Mouse (Mus musculus) cerebral cortex, adult 2 months (tissue): ENCODE measurements around the gene Psg19.

Experiments
- WGBS: fragments of 180-500 bp; shearing (Covaris S2); methylation state at CpG from one replicate; pipeline ENCODE4 v1.1.7; 2018; 5-methylcytosine and 5-hydroxymethylcytosine counted together

Gene Psg19

GRCm38 (mm10) chr7:18798420-18798819 is at the start of gene Psg19:
Gene Psg19, minus strand, starts transcription at chr7:18798520.
- 89% methylated on average over 1 of the region's 1 CpGs for WGBS

GRCm38 (mm10) chr7:18844811-18845210 is 46.5 kb upstream of the Psg19 start:
- WGBS: 39% methylated on average over 5 of the region's 5 CpGs

GRCm38 (mm10) chr7:18841174-18841567 is 42.9 kb upstream of the Psg19 start:
- WGBS: 45% methylated on average over 1 of the region's 1 CpGs

- 6% methylated on average over 14 of the region's 17 CpGs for WGBS
These were observed 42.3 kb upstream of the Psg19 start for GRCm38 (mm10) chr7:18840386-18841173.

GRCm38 (mm10) chr7:18839865-18840264 is 41.5 kb upstream of the Psg19 start, which contains the start of gene Mill2:
Gene Mill2, plus strand, starts transcription at chr7:18839966.
- WGBS: 11% methylated on average over 3 of the region's 3 CpGs

GRCm38 (mm10) chr7:18832298-18832697 is 34.0 kb upstream of the Psg19 start:
- WGBS: 47% methylated on average over 13 of the region's 13 CpGs

- 83% methylated on average over 7 of the region's 7 CpGs for WGBS
These were observed 31.2 kb upstream of the Psg19 start for GRCm38 (mm10) chr7:18829545-18829944.

GRCm38 (mm10) chr7:18828592-18828991 is 30.3 kb upstream of the Psg19 start:
- 68% methylated on average over 9 of the region's 9 CpGs for WGBS

- WGBS: 71% methylated on average over 26 of the region's 26 CpGs
These were observed 29.6 kb upstream of the Psg19 start for GRCm38 (mm10) chr7:18827792-18828546.

- WGBS: 80% methylated on average over 3 of the region's 3 CpGs
These were observed 23.2 kb upstream of the Psg19 start, which contains the start of gene Psg17 for GRCm38 (mm10) chr7:18821507-18821906. Gene Psg17, minus strand, starts transcription at chr7:18821607.

GRCm38 (mm10) chr7:18818301-18818700 is 20.0 kb upstream of the Psg19 start:
- 85% methylated on average over 9 of the region's 9 CpGs for WGBS

GRCm38 (mm10) chr7:18799129-18799528 is 809 bp upstream of the Psg19 start:
- 46% methylated on average over 3 of the region's 3 CpGs for WGBS

- WGBS: 47% methylated on average over 2 of the region's 2 CpGs
These were observed 17.0 kb downstream of the Psg19 start for GRCm38 (mm10) chr7:18781301-18781700.

- no CpG with 5 or more reads among the region's 2 CpGs for WGBS
These were observed 35.4 kb downstream of the Psg19 start for GRCm38 (mm10) chr7:18762885-18763284.

- 88% methylated on average over 7 of the region's 7 CpGs for WGBS
These were observed 38.2 kb downstream of the Psg19 start for GRCm38 (mm10) chr7:18760152-18760551.

GRCm38 (mm10) chr7:18749896-18750477 is 48.3 kb downstream of the Psg19 start:
- 55% methylated on average over 11 of the region's 13 CpGs for WGBS

- 30% methylated on average over 6 of the region's 6 CpGs for WGBS
These were observed 49.1 kb downstream of the Psg19 start for GRCm38 (mm10) chr7:18748994-18749895.

GRCm38 (mm10) chr7:18747420-18747819 is 50.9 kb downstream of the Psg19 start:
- 68% methylated on average over 2 of the region's 2 CpGs for WGBS

- 11% methylated on average over 20 of the region's 20 CpGs for WGBS
These were observed 52.0 kb downstream of the Psg19 start for GRCm38 (mm10) chr7:18746189-18746860.
